Mouse (Mus musculus) forebrain, postnatal 0 days (tissue): ENCODE results near the gene Creb3l1. TPM values are rescaled to one million over a fixed set of nuclear protein-coding genes. Genes with fewer than 3 reads are reported as not detected.

Experiments used
- ATAC-seq: fragments of 200-750 bp; cut with Nextera tagmentation; 2 replicates; pipeline ENCODE4 v1.8.0; 2017; ENCODE audit warnings: mild to moderate bottlenecking, moderate library complexity
- DNase-seq: peaks from one replicate; pipeline ENCODE4 v3.0.0-alpha.2; 2015
- H3K27ac ChIP-seq: fragments of 300-500 bp; sonication (generic); 2 replicates; pipeline ENCODE4 v1.5.1; 2014; ENCODE audit warnings: low read depth, mild to moderate bottlenecking, antibody characterized with exemption, low read length, moderate library complexity, mixed read lengths
- H3K27me3 ChIP-seq: fragments of 300-500 bp; sonication (generic); 2 replicates; pipeline ENCODE4 v1.6.1; 2014; ENCODE audit warnings: mild to moderate bottlenecking, low read length, mixed read lengths; ENCODE audit not compliant: insufficient read depth
- H3K36me3 ChIP-seq: fragments of 300-500 bp; sonication (generic); 2 replicates; pipeline ENCODE4 v1.6.1; 2014; ENCODE audit warnings: mild to moderate bottlenecking, moderate library complexity; ENCODE audit not compliant: insufficient read depth
- H3K4me1 ChIP-seq: fragments of 300-500 bp; sonication (generic); 2 replicates; pipeline ENCODE4 v1.6.1; 2014; ENCODE audit warnings: antibody characterized with exemption; ENCODE audit not compliant: insufficient read depth
- H3K4me2 ChIP-seq: fragments of 300-500 bp; sonication (generic); 2 replicates; pipeline ENCODE4 v1.6.1; 2014; ENCODE audit warnings: low read depth, mild to moderate bottlenecking, moderate library complexity
- H3K4me3 ChIP-seq: fragments of 300-500 bp; sonication (generic); 2 replicates; pipeline ENCODE4 v1.5.1; 2014; ENCODE audit warnings: low read depth, low read length, mixed read lengths
- H3K9ac ChIP-seq: fragments of 300-500 bp; sonication (generic); 2 replicates; pipeline ENCODE4 v1.6.1; 2014; ENCODE audit warnings: mild to moderate bottlenecking
- H3K9me3 ChIP-seq: fragments of 300-500 bp; sonication (generic); 2 replicates; pipeline ENCODE4 v1.6.1; 2016; ENCODE audit warnings: low read length
- CTCF ChIP-seq: sonication (generic); IDR thresholded peaks from 2 replicates; pipeline ENCODE4 v1.5.1; 2016; ENCODE audit warnings: antibody characterized with exemption, control low read depth, low read depth
- WGBS: fragments of 180-500 bp; shearing (Covaris S2); extraction: QIAGEN DNeasy Blood & Tissue Kit; methylation state at CpG from one replicate; pipeline ENCODE4 v1.1.7; 2014; 5-methylcytosine and 5-hydroxymethylcytosine counted together
- polyA plus RNA-seq: library from polyadenylated mRNA; unstranded; fragments of >200 nt; fragmentation: Nextera tagmentation; extraction: Ambion mirVana; gene quantifications from 2 replicates; pipeline ENCODE4 v1.2.1, GENCODE M21; 2015
- total RNA-seq: library from RNA; depleted of rRNA; stranded (reverse); fragments of >200 nt; gene quantifications from 2 replicates; pipeline ENCODE4 v1.2.3, GENCODE M21; 2014

The Creb3l1 gene
- total and polyA plus RNA-seq, 2 experiments from 2014 or later = 2.0 to 2.9 TPM

DNA sequence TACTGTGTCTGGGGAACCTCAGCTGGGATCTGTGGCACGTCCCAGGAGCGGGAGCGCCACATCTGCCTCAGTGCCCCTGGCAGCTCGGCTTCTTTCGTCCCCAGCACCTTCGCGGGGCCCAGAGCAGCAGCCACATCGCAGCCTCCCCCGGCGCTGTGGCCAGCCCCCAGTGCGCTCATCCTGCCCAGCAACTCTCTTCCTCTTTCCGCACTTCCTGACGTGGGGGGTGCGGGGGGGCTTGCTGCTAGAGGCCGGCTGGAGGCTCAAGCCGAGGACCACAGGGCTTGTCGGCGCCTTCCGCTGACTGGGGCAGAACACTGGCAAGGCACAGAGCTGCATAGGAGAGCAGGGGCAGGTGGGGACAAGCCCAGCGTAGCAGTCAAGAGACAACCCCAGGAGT, 58.9 kb downstream of the Creb3l1 start:
- no peak overlapping the region for H3K9ac ChIP-seq
- no peak for TF ChIP-seq CTCF
- no peaks in the 10 kb centered on the region for H3K9me3 ChIP-seq
- ATAC-seq = no peak
- peaks cover 6% of the 10 kb centered on the region; the same call in 1 of the 2 replicates for H3K4me1 ChIP-seq
- no peak overlapping the region for H3K4me2 ChIP-seq
- no peak overlapping the region for H3K27ac ChIP-seq
- H3K4me3 ChIP-seq = no peak overlapping the region
- 23% methylated on average over 20 of the region's 20 CpGs for WGBS
- no peaks in the 10 kb centered on the region for H3K27me3 ChIP-seq
- DNase-seq = no peak
- no peaks in the 10 kb centered on the region for H3K36me3 ChIP-seq

DNA sequence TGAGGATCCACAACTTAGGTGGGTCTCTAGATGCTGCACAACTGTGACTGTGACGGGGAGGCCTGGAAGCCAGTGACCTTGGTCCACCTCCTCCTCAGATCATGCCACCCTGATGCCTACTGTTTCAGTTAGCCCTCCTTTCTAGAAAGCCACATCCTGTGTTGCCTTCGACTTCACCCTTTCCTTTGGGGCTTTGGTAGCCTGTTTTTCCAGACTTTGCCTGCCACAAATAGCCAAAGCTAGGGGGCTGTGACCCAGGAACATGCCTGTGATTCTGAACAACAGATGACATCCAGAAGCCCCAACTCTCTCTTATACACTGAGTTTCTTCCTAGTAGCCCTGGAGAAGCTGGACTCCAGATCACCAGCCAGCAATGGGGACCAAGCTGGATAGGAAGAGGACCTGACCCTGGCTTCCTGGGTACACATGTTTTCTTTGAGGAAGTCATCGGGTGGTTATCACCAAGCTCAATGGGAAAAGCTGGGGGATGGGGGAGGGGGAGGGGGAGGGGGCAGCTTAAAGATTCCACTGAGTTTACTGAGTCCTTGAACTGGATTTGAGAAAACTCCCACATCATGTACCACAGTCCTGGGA, 59.6 kb downstream of the Creb3l1 start:
- no peak overlapping the region for H3K4me3 ChIP-seq
- 87% methylated on average over 3 of the region's 3 CpGs for WGBS
- ATAC-seq = no peak

DNA sequence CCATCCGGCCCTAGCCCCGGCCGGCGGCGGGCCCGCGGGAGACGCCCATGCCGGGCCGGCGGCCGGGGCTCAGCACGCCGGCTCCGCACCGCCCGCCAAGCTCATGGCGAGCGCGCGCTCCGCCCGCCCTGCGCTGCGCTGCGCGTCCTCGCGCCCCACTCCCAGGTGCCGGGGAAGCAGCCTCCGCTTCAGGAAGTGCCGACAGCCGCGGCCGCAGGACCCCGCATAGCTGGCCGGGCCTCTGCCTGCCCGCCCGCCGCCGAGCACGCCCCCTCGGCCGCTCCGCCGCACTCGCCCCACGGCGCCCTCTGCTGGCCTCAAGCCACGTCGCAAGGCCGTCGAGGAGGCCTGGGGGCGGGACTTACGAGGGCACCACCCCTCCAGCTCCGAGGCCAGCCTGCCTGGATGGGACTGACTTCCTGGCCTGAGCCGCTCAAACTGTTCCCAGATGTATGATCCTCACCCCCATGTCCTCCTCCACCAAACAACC, 60.8 kb downstream of the Creb3l1 start:
- Histone ChIP-seq H3K27ac (peak overlapping the region; percentile 71; the same call in 1 of the 2 replicates), H3K9ac (peak overlapping the region; percentile 81), H3K4me1 (peaks cover 6% of the 10 kb centered on the region; the same call in 1 of the 2 replicates), H3K9me3 (no peaks in the 10 kb centered on the region), H3K4me2 (peak overlapping the region; percentile 85), H3K36me3 (no peaks in the 10 kb centered on the region), H3K4me3 (peak overlapping the region; percentile 87), H3K27me3 (no peaks in the 10 kb centered on the region)
- TF ChIP-seq CTCF = peak; percentile 85
- ATAC-seq (peak; percentile 94), DNase-seq (peak; percentile 93)
- WGBS = 1% methylated on average over 55 of the region's 57 CpGs

More for the DNA sequence above, 59.6 kb downstream of the Creb3l1 start:
- no peak for DNase-seq
- H3K4me1 ChIP-seq = peaks cover 6% of the 10 kb centered on the region; the same call in 1 of the 2 replicates
- H3K36me3 ChIP-seq = no peaks in the 10 kb centered on the region
- H3K9me3 ChIP-seq = no peaks in the 10 kb centered on the region
- TF ChIP-seq CTCF = no peak
- no peak overlapping the region for H3K4me2 ChIP-seq
- no peak overlapping the region for H3K27ac ChIP-seq
- H3K9ac ChIP-seq = no peak overlapping the region
- H3K27me3 ChIP-seq = no peaks in the 10 kb centered on the region

DNA sequence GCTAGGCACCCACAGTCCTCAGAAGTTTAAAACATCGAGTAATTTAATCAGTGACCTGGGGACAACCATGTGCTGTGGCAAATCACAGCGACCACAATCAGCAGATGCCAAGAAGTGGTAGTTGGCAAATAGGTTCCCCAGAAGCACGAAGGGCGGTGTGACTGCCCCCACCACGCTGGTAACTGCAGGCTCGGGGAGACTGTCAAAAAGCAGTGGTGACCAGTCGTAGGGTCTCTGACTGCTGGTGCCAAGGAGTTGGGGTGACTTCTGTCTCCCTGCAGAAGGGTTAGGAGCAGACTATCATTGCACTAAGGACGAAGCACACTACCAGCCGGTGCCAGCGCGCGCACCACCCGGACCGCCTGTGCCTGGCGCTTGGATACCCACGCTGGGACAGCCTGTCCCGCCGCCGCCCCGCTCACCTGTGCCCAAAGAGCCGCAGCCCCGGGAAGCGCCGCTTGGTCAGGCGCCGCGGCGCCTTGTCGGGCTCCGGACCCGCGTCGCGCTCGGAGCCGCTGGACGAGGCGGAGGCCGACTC, 61.4 kb downstream of the Creb3l1 start:
- Histone ChIP-seq H3K27ac (peak overlapping the region; percentile 71; the same call in 1 of the 2 replicates), H3K36me3 (no peaks in the 10 kb centered on the region), H3K9ac (peak overlapping the region; percentile 81), H3K4me1 (peaks cover 6% of the 10 kb centered on the region; the same call in 1 of the 2 replicates), H3K27me3 (no peaks in the 10 kb centered on the region), H3K4me3 (peak overlapping the region; percentile 87), H3K4me2 (peak overlapping the region; percentile 85), H3K9me3 (no peaks in the 10 kb centered on the region)
- 2% methylated on average over 39 of the region's 39 CpGs for WGBS
- ATAC-seq = peak; percentile 51
- DNase-seq = no peak
- no peak for TF ChIP-seq CTCF

DNA sequence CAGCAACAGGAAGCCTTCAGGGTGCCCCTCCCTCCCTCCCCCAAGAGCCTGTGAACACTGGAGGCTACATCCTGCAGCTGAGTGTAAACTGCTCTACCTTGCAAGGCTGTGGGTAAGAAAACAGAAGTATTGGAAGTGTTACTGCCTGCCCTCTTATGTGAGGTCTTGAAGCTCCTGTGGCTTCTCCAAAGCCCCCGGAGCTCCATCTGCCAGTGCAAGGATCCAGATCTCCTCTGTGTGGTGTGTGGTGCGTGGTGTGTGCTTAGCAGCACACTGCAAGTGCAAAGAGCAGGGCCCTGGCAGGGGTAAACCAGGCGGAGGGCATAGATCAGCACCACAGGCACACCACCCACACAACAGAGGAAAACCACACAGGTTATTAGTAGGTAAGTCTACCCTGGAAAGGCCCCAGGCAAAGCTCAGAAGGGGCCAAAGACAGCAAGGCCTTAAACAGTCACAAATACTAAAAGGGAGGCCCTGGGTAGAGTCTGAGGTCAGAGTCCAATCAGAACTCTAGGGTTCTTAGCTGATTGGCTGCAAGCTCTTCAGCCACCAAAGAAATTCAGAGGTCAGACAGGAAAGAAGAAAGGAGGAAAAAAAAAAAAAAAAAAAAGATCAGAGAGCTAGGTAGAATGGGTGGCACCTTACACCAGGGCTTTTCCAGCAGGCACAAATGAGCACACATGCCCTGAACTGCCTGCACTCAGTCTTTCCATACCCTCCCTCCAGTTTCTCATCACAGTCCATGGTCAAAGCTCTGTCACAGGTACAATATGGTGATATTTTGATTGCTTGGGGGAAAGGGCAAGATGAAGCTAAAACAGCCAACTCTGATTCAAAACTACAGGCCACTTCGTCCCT, 62.2 kb downstream of the Creb3l1 start:
- Histone ChIP-seq H3K4me3 (peak overlapping the region; percentile 87), H3K9me3 (no peaks in the 10 kb centered on the region), H3K27ac (no peak overlapping the region), H3K36me3 (no peaks in the 10 kb centered on the region), H3K4me2 (peak overlapping the region; percentile 85), H3K27me3 (no peaks in the 10 kb centered on the region), H3K9ac (peak overlapping the region; percentile 81), H3K4me1 (peaks cover 6% of the 10 kb centered on the region; the same call in 1 of the 2 replicates)
- DNase-seq = no peak
- no peak for ATAC-seq
- WGBS = 63% methylated on average over 4 of the region's 4 CpGs
- TF ChIP-seq CTCF = no peak

DNA sequence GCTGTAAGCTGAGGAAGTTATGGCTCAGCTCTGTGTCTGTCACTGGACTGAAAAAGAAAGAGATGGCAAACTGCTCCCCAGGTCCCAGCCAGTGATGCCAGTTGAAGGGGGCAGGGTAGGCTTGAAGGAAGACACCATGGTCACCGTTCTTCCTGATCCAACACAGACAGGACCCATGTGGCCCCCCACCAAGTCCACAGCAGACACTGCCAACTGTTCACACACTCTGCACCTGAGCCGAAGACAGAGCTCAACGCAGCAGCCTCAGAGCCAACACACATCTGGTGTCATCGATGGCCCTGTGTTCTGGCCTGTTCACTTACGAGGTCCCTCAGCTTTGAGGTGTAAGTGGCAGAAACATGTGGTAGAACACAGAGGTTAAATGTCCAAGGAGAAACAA, 63.8 kb downstream of the Creb3l1 start:
- Histone ChIP-seq H3K27ac (no peak overlapping the region), H3K4me2 (no peak overlapping the region), H3K36me3 (no peaks in the 10 kb centered on the region), H3K27me3 (no peaks in the 10 kb centered on the region), H3K4me3 (no peak overlapping the region), H3K9ac (no peak overlapping the region), H3K4me1 (peaks cover 8% of the 10 kb centered on the region), H3K9me3 (no peaks in the 10 kb centered on the region)
- DNase-seq = no peak
- no peak for TF ChIP-seq CTCF
- 87% methylated on average over 5 of the region's 5 CpGs for WGBS
- no peak for ATAC-seq
